In the genomic region with DNA sequence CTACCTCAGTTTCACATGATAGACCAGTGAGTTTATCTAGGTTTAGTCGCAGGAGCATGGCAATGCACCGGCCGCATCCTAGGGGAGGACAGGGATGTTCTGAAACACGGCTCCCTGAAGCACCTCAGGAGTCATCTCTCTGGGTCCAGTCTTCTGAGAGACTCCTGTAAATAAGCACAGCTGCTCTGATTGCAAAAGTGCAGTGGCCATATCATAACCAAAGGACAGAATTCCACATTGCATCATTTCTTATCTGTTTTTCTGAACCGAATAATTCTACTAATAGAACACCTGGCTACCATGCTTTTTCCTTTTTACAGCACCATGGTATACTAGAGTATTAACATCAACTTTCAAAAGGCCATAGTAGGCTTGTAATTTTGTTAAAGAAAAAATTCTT, we compare ENCODE assay signal across 23 mouse cellular contexts. TPM values are rescaled to one million over a fixed set of nuclear protein-coding genes. Genes with fewer than 3 reads are reported as not detected.
DNase-seq lines count a peak whose midpoint lies in the region; ATAC-seq lines count a peak whose summit lies in the region.
"Had no signal": no experiment of that assay in that cellular context is flagged by ENCODE, and none has a peak within 500 bp of the region (broad histone marks: within the 10 kb centered on the region; RNA-seq: fewer than 3 reads in every experiment).

No protein-coding gene starts in this region.

- no peak overlapping the region for H3K4me3 ChIP-seq in heart, embryonic 12.5 days
- H3K4me3 ChIP-seq in heart, embryonic 16.5 days (ENCODE audit: low read length), result no peak overlapping the region
- H3K4me3 ChIP-seq in liver, embryonic 16.5 days (ENCODE audit: low read depth, low read length), result no peak overlapping the region
- H3K4me3 ChIP-seq: embryonic facial prominence, embryonic 10.5 days; forebrain, embryonic 13.5 days; gastrocnemius, adult 2 months; heart, embryonic 10.5 days; hindbrain, embryonic 10.5 days had no signal

- 60% methylated on average over 5 of the region's 5 CpGs for WGBS in heart, embryonic 12.5 days
- 68% methylated on average over 5 of the region's 5 CpGs for WGBS in heart, embryonic 16.5 days
- WGBS in liver, embryonic 16.5 days (ENCODE audit: insufficient replicate concordance), result 59% methylated on average over 5 of the region's 5 CpGs

- H3K9me3 ChIP-seq in heart, embryonic 12.5 days (replicated peaks), result no peaks in the 10 kb centered on the region
- no peaks in the 10 kb centered on the region for H3K9me3 ChIP-seq in heart, embryonic 16.5 days (replicated peaks; ENCODE audit: control insufficient read depth, low read length)
- H3K9me3 ChIP-seq in liver, embryonic 16.5 days (replicated peaks; ENCODE audit: control insufficient read depth, low read length), result no peaks in the 10 kb centered on the region
- H3K9me3 ChIP-seq: embryonic facial prominence, embryonic 10.5 days; forebrain, embryonic 13.5 days; G1E; heart, embryonic 10.5 days; hindbrain, embryonic 10.5 days had no signal

- H3K4me2 ChIP-seq in heart, embryonic 12.5 days, result no peak overlapping the region
- no peak overlapping the region for H3K4me2 ChIP-seq in heart, embryonic 16.5 days (ENCODE audit: low read depth, low read length)
- no peak overlapping the region for H3K4me2 ChIP-seq in liver, embryonic 16.5 days (ENCODE audit: low read depth, low read length)
- H3K4me2 ChIP-seq: forebrain, embryonic 13.5 days; hindbrain, embryonic 14.5 days had no signal

- H3K9ac ChIP-seq in heart, embryonic 12.5 days, result no peak overlapping the region
- no peak overlapping the region for H3K9ac ChIP-seq in heart, embryonic 16.5 days (ENCODE audit: low read length)
- no peak overlapping the region for H3K9ac ChIP-seq in liver, embryonic 16.5 days (ENCODE audit: low read depth, low read length)
- H3K9ac ChIP-seq: forebrain, embryonic 13.5 days; forebrain, postnatal 0 days; hindbrain, embryonic 14.5 days had no signal

- DNase-seq in heart, postnatal 10 days, result no peak
- DNase-seq in heart, adult 18-20 months, result no peak
- no peak for DNase-seq in liver
- DNase-seq in urinary bladder, postnatal 36 days (ENCODE audit: low spot score in 2 of 2), result no peak
- DNase-seq: adrenal gland, adult 8-10 months; adrenal gland, postnatal 36 days; B cell, adult 2 months; cerebellum, adult 2 months; cerebellum, postnatal 10 days; forebrain, postnatal 0 days; gastrocnemius, adult 2 months; gastrocnemius, postnatal 25 days; kidney, adult 11 months had no signal

- no peaks in the 10 kb centered on the region for H3K36me3 ChIP-seq in heart, embryonic 12.5 days
- no peaks in the 10 kb centered on the region for H3K36me3 ChIP-seq in heart, embryonic 16.5 days (ENCODE audit: control insufficient read depth, insufficient read depth)
- no peaks in the 10 kb centered on the region for H3K36me3 ChIP-seq in liver, embryonic 16.5 days (ENCODE audit: control insufficient read depth, insufficient read depth)
- H3K36me3 ChIP-seq: embryonic facial prominence, embryonic 10.5 days; G1E; heart, embryonic 10.5 days; hindbrain, embryonic 10.5 days had no signal

- H3K4me1 ChIP-seq in heart, embryonic 12.5 days (replicated peaks), result peaks cover 18% of the 10 kb centered on the region
- H3K4me1 ChIP-seq in heart, embryonic 16.5 days (ENCODE audit: control insufficient read depth, insufficient read depth, low read length), result peaks cover 20% of the 10 kb centered on the region
- H3K4me1 ChIP-seq in liver, embryonic 16.5 days (ENCODE audit: control insufficient read depth, low read depth, low read length), result no peaks in the 10 kb centered on the region
- H3K4me1 ChIP-seq: forebrain, embryonic 13.5 days had no signal

- no peaks in the 10 kb centered on the region for H3K27me3 ChIP-seq in heart, embryonic 12.5 days (replicated peaks)
- no peaks in the 10 kb centered on the region for H3K27me3 ChIP-seq in heart, embryonic 16.5 days (ENCODE audit: control insufficient read depth, insufficient read depth, low read length)
- no peaks in the 10 kb centered on the region for H3K27me3 ChIP-seq in liver, embryonic 16.5 days (ENCODE audit: control insufficient read depth, insufficient read depth, low read depth, low read length)
- H3K27me3 ChIP-seq: forebrain, embryonic 13.5 days had no signal

- H3K27ac ChIP-seq in heart, embryonic 12.5 days (ENCODE audit: poor library complexity, severe bottlenecking), result peak overlapping the region; percentile 54; the same call in 1 of the 2 replicates
- peak overlapping the region; percentile 73 for H3K27ac ChIP-seq in heart, embryonic 16.5 days (ENCODE audit: low read length)
- H3K27ac ChIP-seq in liver, embryonic 16.5 days (ENCODE audit: low read length), result no peak overlapping the region; the same call in 1 of the 2 replicates
- H3K27ac ChIP-seq: embryonic facial prominence, embryonic 10.5 days; forebrain, embryonic 13.5 days; gastrocnemius, adult 2 months; heart, embryonic 10.5 days; hindbrain, embryonic 10.5 days; hindbrain, embryonic 14.5 days had no signal

- intact Hi-C loops in heart, postnatal 10 days (cut with DNase I), result loop anchor here (5.0 kb wide), 1 partner anchor 37 kb away; no protein-coding TSS in a partner anchor

- ATAC-seq in heart, embryonic 12.5 days (ENCODE audit: insufficient number of reproducible peaks, low FRiP score), result no peak
- no peak for ATAC-seq in heart, embryonic 16.5 days (replicated peaks; ENCODE audit: extremely low read depth, insufficient read depth, low FRiP score)
- ATAC-seq in liver, embryonic 16.5 days (ENCODE audit: low read depth), result peak; percentile 55
- ATAC-seq: CD4-positive, CD25-positive, alpha-beta regulatory T cell, adult 4 months; forebrain, embryonic 13.5 days; forebrain, postnatal 0 days had no signal

RNA-seq across cellular contexts. Expression of gene Cp, which starts 8.4 kb away (rescaled TPM):
- polyA plus RNA-seq in heart, embryonic 12.5 days (2016; fragmentation: Nextera tagmentation; extraction: Ambion mirVana), result 0.41 and 0.58 TPM in 2 replicates
- total RNA-seq in heart, postnatal 10 days (2021), result 10 to 100 TPM in 1 of 2 experiments, 1 to 10 TPM in 1; 9.9 to 15.5 TPM
- 1.9 and 2.3 TPM in 2 replicates for polyA plus RNA-seq in heart, embryonic 16.5 days (2015; fragmentation: Nextera tagmentation; extraction: Ambion mirVana)
- 10 to 100 TPM; 34.6 to 46.0 TPM for total RNA-seq in heart, adult 18-20 months (2021)
- polyA plus RNA-seq in liver, embryonic 16.5 days (2015; fragmentation: Nextera tagmentation; extraction: Ambion mirVana), result 65.7 and 75.8 TPM in 2 replicates
- polyA plus RNA-seq: G1E had no signal

Comparison
In these comparisons a context has a peak if more than half of its experiments do, and no peak if none do; other contexts are left out.
1. RNA of gene Cp, which starts 8.4 kb away (polyA plus RNA-seq): 65.7 to 75.8 TPM in liver, embryonic 16.5 days; 1.9 to 2.3 TPM in heart, embryonic 16.5 days and 0.41 to 0.58 TPM in heart, embryonic 12.5 days; every median in the first group is over 10 times any median in the second.